Mouse (Mus musculus) left cerebral cortex, postnatal 4 days (tissue): ENCODE measurements around the gene Tex12. TPM values are rescaled to one million over a fixed set of nuclear protein-coding genes. Genes with fewer than 3 reads are reported as not detected.

Experiments used
- DNase-seq: peaks from one replicate; pipeline ENCODE4 v3.0.0-alpha.2; 2022
- intact Hi-C: fragments of 180-260 bp; cut with DNase I; formaldehyde crosslinking; loops from one replicate; pipeline ENCODE4 v1.15.1; 2025
- total RNA-seq, 2 experiments: library from RNA; stranded (reverse); gene quantifications; 2 replicates each; pipeline ENCODE4 v1.2.3; 2021

Tex12 gene
- total RNA-seq, 2 experiments from 2014 or later: not detected

GRCm38 (mm10) chr9:50561918-50562360 lies 814 bp upstream of the Tex12 start:
- DNase-seq: no peak
- intact Hi-C loops: no loop called here

DNA sequence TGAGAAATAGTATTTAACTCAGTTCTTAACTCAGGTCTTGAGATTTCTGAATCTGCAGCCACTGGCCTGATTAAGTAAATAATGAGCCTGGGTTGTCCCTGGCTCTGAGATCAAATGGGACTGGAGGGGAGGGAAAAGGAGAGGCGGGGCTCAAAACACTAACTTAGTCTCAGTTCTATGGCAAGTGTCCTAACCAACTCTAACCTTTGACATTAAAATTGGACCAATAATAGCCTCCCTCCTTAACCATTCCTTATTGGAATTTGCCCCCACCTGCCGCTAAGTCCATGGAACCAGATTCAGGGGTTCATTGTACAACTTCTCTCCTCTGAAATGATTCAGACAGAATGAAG lies 6.1 kb downstream of the Tex12 start, which contains the start of gene Bco2:
Gene Bco2, minus strand, starts transcription at position 88 of the 353 bp plus-strand sequence.
- no peak for DNase-seq
- intact Hi-C loops: no loop called here

DNA sequence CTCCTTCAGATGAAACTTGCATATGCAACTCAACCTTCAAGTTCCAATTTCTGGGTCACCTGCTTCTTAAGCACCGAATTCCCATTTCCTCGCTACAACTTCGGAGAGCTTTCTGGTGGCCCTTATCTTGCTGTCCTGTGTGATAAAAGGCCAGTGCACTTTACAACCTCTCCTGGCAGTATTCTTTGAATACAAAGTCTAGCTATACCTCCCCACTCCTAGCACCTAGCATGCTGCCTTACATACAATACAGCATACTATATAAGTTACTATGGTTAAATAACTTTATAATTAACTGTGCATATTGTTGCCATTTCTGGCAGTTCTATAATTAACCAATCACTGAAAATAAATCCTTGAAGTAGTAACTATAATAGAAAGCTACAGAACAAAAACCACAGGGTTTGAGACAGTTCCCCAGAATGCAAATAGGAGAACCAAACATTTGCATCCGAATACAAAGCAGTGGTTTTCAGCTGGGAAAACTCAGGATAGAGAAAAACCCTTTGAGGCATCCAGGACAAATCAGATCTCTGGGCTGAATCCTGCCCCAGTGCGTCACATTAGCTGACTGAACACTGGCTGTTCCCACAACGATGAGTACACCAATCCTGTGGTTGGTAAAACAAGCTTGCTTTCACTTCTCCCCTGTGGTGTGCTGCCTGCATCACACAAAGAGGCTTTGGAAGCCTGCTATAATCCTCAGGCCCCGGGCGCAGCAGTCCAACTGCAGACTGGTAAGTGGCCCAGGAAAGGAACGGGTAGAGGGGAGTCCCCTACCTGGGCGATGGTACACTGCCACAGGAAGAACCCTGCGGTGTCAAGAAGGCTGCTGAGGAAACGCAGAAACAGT lies 6.7 kb downstream of the Tex12 start, which contains the start of gene Il18:
Gene Il18, plus strand, starts transcription at position 587 of the 853 bp plus-strand sequence.
- intact Hi-C loops: no loop called here
- peak; percentile 41 for DNase-seq

DNA sequence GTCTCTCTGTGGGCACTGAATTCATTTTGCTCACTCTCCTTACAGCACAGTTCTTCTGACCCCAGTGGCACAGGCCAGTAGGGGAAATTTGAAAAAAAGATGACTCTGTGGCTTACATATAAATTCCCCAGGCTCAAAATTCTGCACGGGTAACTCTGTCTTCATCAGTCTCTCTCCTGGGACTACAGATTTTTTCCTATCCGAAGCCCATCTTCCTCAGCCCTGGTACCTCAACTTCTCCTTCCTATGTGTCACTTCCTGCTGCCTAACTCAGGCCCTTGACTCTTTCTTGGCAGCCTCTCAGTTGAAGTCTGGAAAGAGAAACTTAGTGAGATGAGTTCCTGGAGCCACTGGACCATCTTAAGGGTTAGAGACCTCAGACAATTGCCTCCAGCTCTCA lies 7.6 kb downstream of the Tex12 start:
- no peak for DNase-seq
- intact Hi-C loops: no loop called here

GRCm38 (mm10) chr9:50552206-50552605 lies 8.9 kb downstream of the Tex12 start:
- DNase-seq: no peak
- intact Hi-C loops: no loop called here

DNA sequence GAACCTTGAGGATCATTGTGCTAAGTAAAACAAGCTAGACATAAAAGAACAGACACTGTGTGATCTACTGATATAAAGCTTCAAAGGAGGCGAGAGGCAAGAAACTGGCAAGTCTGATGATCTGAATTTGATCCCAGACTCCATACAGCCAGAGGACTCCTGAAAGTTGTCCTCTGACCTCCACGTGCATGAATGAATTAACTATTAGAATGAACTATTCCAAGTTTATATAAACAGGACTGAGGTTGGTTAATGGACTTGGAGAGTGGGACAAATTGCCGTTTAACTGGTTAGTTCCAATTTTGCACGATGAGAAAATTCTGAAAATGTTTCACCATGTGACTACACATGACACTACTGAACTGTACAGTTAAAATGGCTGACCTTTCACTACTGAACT lies 12.2 kb downstream of the Tex12 start:
- DNase-seq: no peak
- intact Hi-C loops: no loop called here

DNA sequence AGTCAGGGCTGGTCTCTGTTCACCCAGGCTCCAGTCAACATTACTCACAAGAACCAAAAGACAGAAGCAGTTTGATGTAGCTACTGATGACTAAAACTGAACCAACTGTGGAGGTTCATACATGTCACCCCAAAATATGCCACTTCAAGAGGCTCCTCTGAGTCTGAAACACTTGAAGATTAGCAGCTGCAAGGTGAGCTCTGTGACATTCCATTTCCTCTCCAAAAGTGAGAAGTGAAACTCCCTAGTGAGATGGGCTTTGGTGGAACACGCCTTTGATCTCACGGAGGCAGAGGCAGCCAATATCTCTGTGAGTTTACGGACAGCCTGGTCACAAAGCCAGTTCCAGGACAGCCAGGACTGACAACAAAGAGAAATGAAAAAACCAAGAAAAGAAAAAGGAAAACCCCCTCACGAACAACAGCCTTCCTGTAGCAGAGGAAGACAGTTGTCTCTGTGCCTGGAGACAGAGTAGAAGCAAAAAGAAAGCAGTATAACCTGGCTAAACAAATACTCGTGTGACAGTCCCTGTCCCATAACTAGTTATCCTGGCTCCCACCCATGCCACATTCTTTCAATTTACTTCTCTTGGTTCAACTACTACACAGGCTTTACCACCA lies 13.2 kb downstream of the Tex12 start:
- no peak for DNase-seq
- intact Hi-C loops: no loop called here

DNA sequence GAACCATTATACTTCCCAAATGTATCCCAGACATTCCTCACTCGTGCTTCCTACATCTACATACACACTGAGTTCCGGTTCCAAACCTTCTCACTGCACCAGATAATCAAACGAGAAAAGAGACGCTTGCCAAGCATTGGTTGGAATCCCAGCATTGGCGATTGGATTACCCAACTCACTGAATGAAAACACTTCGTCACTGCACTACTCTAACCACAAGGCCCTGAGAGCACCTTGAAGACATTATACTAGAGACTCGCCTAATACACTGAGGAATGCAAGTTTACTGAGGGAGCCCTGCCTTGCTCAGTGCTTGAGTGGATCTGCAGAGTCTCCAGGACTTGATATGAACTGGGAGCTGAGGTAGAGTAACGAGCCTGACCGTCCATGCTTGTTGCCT lies 18.7 kb downstream of the Tex12 start:
- intact Hi-C loops: no loop called here
- DNase-seq: no peak

GRCm38 (mm10) chr9:50540170-50540569 lies 21.0 kb downstream of the Tex12 start:
- DNase-seq: no peak

DNA sequence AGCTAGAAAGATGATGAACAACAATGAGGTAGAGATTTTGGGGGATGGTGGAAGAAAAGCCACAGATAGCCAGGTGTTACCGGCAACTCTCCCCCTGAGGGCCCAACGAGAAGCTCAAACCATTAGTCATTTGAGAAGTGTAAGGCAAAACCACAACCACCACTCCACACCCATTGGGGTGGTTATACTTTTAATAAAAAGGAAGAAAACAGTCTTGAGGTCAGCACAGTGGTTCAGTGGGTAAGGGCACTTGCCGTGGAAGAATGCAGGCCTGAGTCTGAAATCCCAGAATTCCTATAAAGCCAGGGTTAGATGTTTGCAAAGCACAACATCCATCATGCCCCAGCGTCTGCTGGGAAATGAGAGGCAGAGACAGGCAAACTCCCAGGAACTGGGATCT lies 23.8 kb downstream of the Tex12 start:
- no peak for DNase-seq
- intact Hi-C loops: no loop called here

More at GRCm38 (mm10) chr9:50540170-50540569, 21.0 kb downstream of the Tex12 start:
- intact Hi-C loops: no loop called here

- DNase-seq: no peak
- intact Hi-C loops: no loop called here
These were observed 24.5 kb downstream of the Tex12 start for GRCm38 (mm10) chr9:50536603-50537135.

DNA sequence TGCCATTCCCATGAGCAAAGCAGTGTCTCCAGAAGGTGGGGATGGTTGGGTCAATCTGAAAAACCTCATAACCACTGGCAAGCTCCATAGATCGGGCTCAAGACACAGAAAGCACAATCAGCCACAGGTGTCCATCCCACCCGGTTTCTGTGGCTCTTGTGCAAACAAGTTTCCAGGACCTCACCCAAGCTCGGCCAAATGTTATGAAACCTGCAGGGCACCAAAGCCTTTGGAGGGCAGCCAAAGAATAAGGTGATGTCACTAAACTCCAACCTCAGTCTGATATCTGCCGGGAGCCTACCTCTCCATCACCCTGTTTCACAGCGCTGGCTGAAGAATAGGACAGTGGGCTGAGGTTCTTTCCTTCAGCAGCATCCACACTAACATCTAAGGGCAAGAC lies 25.2 kb downstream of the Tex12 start:
- DNase-seq: no peak
- intact Hi-C loops: no loop called here

DNA sequence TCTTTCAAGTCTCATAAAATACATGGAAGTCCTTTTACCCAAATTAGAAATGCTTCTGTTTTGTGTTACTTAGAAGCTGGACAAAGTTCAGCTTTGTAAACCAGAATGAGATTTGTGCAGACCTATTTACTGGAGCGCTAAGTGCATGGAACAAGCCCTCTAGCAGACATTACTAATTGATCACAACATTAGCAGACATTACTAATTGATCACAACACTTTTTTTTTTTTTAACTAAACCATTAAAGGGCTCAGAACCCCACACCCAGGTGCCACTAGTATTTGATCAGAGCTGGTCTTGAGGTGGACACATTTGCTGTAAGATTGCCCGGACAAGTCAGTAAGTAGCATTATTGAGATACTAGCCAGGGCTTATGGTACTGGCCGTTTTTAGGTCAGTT lies 27.3 kb downstream of the Tex12 start:
- intact Hi-C loops: no loop called here
- DNase-seq: no peak

- intact Hi-C loops: no loop called here
- no peak for DNase-seq
These were observed 27.8 kb downstream of the Tex12 start for GRCm38 (mm10) chr9:50533328-50533727.

GRCm38 (mm10) chr9:50530890-50531289 lies 30.2 kb downstream of the Tex12 start:
- DNase-seq: peak; percentile 19
- intact Hi-C loops: loop anchor here (2.0 kb wide), 1 partner anchor 1038 kb away; no protein-coding TSS in a partner anchor

DNA sequence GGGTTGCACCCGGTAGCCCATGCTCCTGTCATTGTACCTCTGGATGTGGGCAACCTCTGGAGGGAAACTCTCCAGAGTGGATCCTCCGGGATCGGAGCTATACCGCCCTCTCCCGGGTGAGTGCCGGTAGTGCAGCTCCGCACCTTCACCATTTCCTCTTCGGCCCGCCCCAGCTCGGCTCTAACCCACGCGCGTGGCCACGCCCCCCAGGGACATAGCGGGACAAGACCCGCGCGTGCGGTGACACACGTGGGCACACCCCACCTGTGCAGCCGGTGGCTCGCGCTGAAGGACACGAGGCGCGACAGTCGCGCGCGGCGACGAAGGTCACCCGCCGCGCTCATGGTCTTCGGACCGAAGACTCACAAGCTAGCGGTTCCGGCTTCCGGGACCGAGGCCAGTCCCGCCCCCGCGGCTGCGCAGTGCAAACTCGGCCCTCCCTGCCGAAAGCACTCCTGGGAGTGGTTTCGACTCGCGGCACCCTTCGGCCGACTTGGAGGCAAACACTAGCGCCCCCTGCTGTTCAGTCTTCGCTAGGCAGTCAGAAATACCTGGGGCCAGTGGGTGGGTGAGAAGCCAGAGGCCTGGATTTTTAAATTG lies 32.7 kb downstream of the Tex12 start, which contains the start of gene Pts:
Gene Pts, minus strand, starts transcription at position 432 of the 600 bp plus-strand sequence.
- DNase-seq: peak; percentile 99
- intact Hi-C loops: loop anchor here (5.0 kb wide), 1 partner anchor 66 kb away; no protein-coding TSS in a partner anchor

- intact Hi-C loops: loop anchor here (2.0 to 5.0 kb wide), 2 partner anchors 66 to 83 kb away; no protein-coding TSS in a partner anchor
- DNase-seq: no peak
These were observed 33.3 kb downstream of the Tex12 start for GRCm38 (mm10) chr9:50527860-50528259.

GRCm38 (mm10) chr9:50525585-50525984 lies 35.5 kb downstream of the Tex12 start:
- intact Hi-C loops: loop anchor here (5.0 kb wide), 1 partner anchor 63 kb away; no protein-coding TSS in a partner anchor
- no peak for DNase-seq

DNA sequence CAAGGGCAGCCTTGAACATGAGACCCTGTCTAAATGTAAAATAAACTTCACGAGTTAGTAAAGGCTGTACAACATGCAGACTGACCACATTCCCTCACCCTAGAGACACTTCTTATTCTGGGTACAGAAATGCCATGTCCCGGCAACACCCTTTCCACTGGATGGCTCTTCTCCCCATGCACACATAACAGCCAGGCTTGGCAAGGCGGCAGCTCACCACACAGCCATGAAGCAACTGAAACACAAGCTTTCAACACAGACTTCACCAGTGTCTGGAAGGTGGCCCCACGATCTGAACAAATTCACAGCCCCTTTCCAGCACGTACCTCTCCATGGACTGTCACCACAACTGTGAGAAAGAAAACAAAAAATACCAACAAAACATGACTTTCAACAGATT lies 36.2 kb downstream of the Tex12 start:
- DNase-seq: no peak
- intact Hi-C loops: loop anchor here (5.0 kb wide), 1 partner anchor 63 kb away; no protein-coding TSS in a partner anchor

DNA sequence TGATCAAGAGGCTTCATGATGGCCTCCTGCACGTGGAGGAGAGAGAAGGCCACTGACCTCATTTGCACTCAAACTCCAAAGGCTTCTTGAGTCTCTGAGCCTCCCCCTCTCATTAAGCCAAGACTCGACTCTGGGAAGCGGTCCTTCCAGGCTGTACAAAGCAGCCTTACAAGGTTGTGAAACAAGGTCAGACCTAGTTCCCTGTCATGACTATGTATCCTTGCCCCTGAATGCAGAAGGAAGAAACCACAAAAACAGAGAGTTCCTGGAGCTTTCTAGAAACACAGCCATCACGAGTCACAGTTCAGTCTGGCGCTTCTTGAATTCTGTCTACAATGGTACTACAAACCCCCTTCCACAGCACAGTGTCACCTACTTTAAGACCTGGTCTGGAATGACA lies 38.6 kb downstream of the Tex12 start:
- intact Hi-C loops: no loop called here

DNA sequence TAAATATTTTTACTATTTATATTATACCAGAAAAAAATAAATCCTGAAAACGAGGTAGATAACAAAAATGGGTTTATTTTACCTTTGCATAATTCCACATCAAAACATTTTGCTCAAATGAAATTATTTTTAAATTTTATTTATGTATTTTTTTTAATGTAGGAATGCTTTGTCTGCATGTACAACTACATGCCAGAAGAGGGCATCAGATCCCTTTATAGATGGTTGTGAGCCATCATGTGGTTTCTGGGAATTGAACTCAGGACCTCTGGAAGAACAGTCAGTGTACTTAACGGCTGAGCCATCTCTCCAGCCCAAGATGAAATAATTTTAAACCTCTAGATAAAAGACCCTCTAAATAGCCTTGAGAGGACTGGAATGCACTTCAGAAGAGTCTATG lies 39.6 kb downstream of the Tex12 start:
- DNase-seq: no peak
- intact Hi-C loops: no loop called here

More for the DNA sequence above, 38.6 kb downstream of the Tex12 start:
- DNase-seq: no peak
